Mouse (Mus musculus): Measurements from ENCODE around the gene Zmiz1.

DNA sequence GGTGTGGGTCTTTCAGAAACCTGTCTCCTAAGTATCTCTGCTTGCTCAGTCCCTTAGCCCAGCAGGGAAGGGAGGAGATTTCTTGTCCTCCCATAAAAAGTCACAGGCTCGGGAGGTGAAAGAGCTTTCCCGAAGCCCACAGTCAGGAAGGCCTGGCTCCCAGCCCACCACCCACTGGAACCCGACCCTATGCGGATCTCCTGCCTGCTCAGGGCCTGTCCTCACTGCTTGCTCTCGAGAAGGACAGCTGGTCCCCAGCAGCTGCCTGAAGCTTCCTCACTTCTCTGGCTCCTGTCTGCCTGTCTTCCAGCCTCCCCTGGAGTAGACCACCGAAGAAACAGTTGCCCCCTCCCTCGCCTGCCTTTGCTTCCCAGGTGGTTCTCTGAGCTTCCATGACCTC is 103.9 kb downstream of the Zmiz1 start:
- TF ChIP-seq CTCF (IDR thresholded peaks at IDR 0.05; ENCODE audit: low read depth, low read length): no peak
- no peak for TF ChIP-seq GATA1 (IDR thresholded peaks at IDR 0.05; ENCODE audit: borderline replicate concordance, low read length)
- no peak for TF ChIP-seq TAL1 (conservative IDR thresholded peaks at IDR 0.05; ENCODE audit: low read depth, low read length)

All from G1E (cell line).